Mouse (Mus musculus) limb, embryonic 14.5 days (tissue): ENCODE results near the gene Gabbr2. TPM values are rescaled to one million over a fixed set of nuclear protein-coding genes. Genes with fewer than 3 reads are reported as not detected.

ENCODE experiments used
- ATAC-seq: fragments of 200-750 bp; cut with Nextera tagmentation; 2 replicates; pipeline ENCODE4 v1.8.0; 2017; ENCODE audit warnings: low read depth, moderate number of reproducible peaks, moderate TSS enrichment; ENCODE audit not compliant: low FRiP score
- DNase-seq: peaks from one replicate; pipeline ENCODE4 v3.0.0-alpha.2; 2015; ENCODE audit warnings: low spot score
- H3K27ac ChIP-seq: fragments of 300-500 bp; sonication (generic); replicated peaks from 2 replicates; pipeline ENCODE4 v1.5.1; 2014; ENCODE audit warnings: low read depth, mild to moderate bottlenecking, low read length, moderate library complexity, mixed read lengths
- H3K27me3 ChIP-seq: fragments of 300-500 bp; sonication (generic); 2 replicates; pipeline ENCODE4 v1.6.1; 2014; ENCODE audit warnings: low read length, mixed read lengths; ENCODE audit not compliant: control insufficient read depth, insufficient read depth
- H3K36me3 ChIP-seq: fragments of 300-500 bp; sonication (generic); 2 replicates; pipeline ENCODE4 v1.6.1; 2014; ENCODE audit warnings: mild to moderate bottlenecking, low read length, moderate library complexity, mixed read lengths; ENCODE audit not compliant: control insufficient read depth, insufficient read depth
- H3K4me1 ChIP-seq: fragments of 300-500 bp; sonication (generic); 2 replicates; pipeline ENCODE4 v1.6.1; 2014; ENCODE audit warnings: antibody characterized with exemption, low read length, mixed read lengths; ENCODE audit not compliant: control insufficient read depth, insufficient read depth
- H3K4me2 ChIP-seq: fragments of 300-500 bp; sonication (generic); replicated peaks from 2 replicates; pipeline ENCODE4 v1.6.1; 2014; ENCODE audit warnings: low read depth, mild to moderate bottlenecking, low read length, moderate library complexity; ENCODE audit not compliant: severe bottlenecking
- H3K4me3 ChIP-seq: fragments of 300-500 bp; sonication (generic); replicated peaks from 2 replicates; pipeline ENCODE4 v1.5.1; 2014; ENCODE audit warnings: low read length
- H3K9ac ChIP-seq: fragments of 300-500 bp; sonication (generic); 2 replicates; pipeline ENCODE4 v1.6.1; 2014; ENCODE audit warnings: mild to moderate bottlenecking, low read depth, low read length, moderate library complexity; ENCODE audit not compliant: severe bottlenecking
- H3K9me3 ChIP-seq: fragments of 300-500 bp; sonication (generic); 2 replicates; pipeline ENCODE4 v1.6.1; 2016; ENCODE audit warnings: low read length; ENCODE audit not compliant: control insufficient read depth
- POLR2A ChIP-seq: fragments of 200-500 bp; IDR thresholded peaks from 2 replicates; pipeline ENCODE4 v1.8.0; 2012; ENCODE audit warnings: inconsistent platforms, mild to moderate bottlenecking, moderate library complexity, borderline replicate concordance; ENCODE audit not compliant: insufficient read depth, insufficient read length; ENCODE audit errors: extremely low read depth
- WGBS: fragments of 180-500 bp; shearing (Covaris S2); extraction: QIAGEN DNeasy Blood & Tissue Kit; methylation state at CpG from one replicate; pipeline ENCODE4 v1.1.7; 2014; 5-methylcytosine and 5-hydroxymethylcytosine counted together
- polyA plus RNA-seq, 2 experiments: library from polyadenylated mRNA; depleted of rRNA in 1 of 2; stranded (reverse) in 1 of 2; unstranded in 1 of 2; fragments of >200 nt; fragmentation: Nextera tagmentation in 1 of 2; extraction: Ambion mirVana in 1 of 2; gene quantifications; 2 replicates each; pipeline versions ENCODE4 v1.2.1 to v1.2.3; 2012 to 2014

Gene Gabbr2
- polyA plus RNA-seq, 2 experiments, result 0.15 to 0.30 TPM

DNA sequence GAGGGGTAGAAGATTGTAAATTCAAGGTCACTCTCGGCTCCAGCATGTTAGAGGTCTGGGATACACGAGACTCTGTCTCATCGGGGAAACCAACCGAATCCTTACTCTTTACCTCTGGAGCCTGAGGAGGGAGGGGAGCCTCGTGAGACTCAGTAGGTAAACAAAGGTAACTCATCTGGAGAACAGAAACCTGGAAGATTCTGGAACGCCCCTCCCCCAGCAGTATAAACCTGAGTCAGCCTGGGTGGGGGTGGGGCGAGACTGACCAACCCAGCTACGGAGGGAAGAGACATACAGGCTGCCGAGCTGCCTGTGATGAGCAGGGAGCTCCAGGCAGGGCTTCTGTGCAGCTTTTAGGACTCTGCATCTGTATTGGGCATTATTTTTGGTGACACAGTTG is 362.8 kb downstream of the Gabbr2 start:
- H3K9me3 ChIP-seq, result no peaks in the 10 kb centered on the region
- no peak for ATAC-seq
- H3K27ac ChIP-seq, result no peak overlapping the region
- WGBS, result 25% methylated on average over 9 of the region's 9 CpGs
- H3K9ac ChIP-seq, result no peak overlapping the region
- no peak for TF ChIP-seq POLR2A
- H3K27me3 ChIP-seq, result no peaks in the 10 kb centered on the region
- no peak overlapping the region for H3K4me3 ChIP-seq
- H3K4me1 ChIP-seq, result peaks cover 8% of the 10 kb centered on the region
- H3K4me2 ChIP-seq, result 0 out of 2 replicates have a peak overlapping the region, but pooled peaks have one; percentile 13
- DNase-seq, result no peak
- H3K36me3 ChIP-seq, result no peaks in the 10 kb centered on the region

DNA sequence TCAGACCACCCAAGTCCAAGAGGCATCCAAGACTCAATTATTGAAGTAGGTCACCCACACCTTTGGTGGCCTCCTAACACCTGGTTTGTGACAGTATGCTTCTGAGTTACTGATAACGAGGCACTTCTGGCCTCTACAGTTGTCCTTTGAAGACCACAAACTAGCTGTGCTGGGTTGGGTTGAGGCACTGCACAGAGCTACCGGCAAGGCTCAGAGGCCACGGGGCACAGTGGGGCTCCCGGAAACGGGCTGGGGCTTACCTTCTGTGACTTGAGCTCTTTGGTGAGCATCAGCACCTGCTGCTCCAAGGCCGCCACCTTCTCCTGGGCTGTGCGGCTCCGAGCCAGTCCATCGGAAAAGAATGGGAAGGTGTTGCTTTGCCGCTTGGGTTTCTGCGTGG is 363.6 kb downstream of the Gabbr2 start:
- Histone ChIP-seq H3K27ac (no peak overlapping the region), H3K4me3 (no peak overlapping the region), H3K9ac (no peak overlapping the region), H3K27me3 (no peaks in the 10 kb centered on the region), H3K9me3 (no peaks in the 10 kb centered on the region), H3K36me3 (no peaks in the 10 kb centered on the region), H3K4me1 (peaks cover 8% of the 10 kb centered on the region), H3K4me2 (no peak overlapping the region)
- no peak for TF ChIP-seq POLR2A
- WGBS, result 76% methylated on average over 11 of the region's 11 CpGs
- ATAC-seq (no peak), DNase-seq (no peak)

DNA sequence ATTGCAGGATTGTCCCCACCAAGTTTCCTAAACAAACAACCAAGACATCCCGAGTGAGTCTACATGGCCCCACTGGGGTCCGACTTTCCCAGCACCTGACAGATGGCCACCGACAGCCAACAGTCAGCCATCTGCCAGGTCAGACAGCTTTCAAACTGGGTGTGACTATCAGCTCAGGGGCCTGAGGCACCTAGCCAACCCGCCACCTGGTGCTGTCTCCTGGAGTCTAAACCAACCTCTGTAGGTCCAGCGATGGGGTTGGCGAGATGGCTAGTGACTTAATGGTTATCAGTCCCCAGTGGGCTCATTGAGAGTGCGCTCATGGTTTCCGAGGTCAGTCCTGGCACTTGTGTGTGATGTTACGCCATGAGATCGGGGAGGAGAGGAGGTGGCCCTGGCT is 366.6 kb downstream of the Gabbr2 start:
- DNase-seq (no peak), ATAC-seq (no peak)
- 81% methylated on average over 10 of the region's 10 CpGs for WGBS
- TF ChIP-seq POLR2A, result no peak
- no peaks in the 10 kb centered on the region for H3K36me3 ChIP-seq
- H3K4me3 ChIP-seq, result no peak overlapping the region
- no peak overlapping the region for H3K27ac ChIP-seq
- 0 out of 2 replicates have a peak, but pooled peaks cover 7% of the 10 kb centered on the region for H3K27me3 ChIP-seq
- no peak overlapping the region for H3K9ac ChIP-seq
- peaks cover 8% of the 10 kb centered on the region for H3K4me1 ChIP-seq
- H3K4me2 ChIP-seq, result no peak overlapping the region
- no peaks in the 10 kb centered on the region for H3K9me3 ChIP-seq

DNA sequence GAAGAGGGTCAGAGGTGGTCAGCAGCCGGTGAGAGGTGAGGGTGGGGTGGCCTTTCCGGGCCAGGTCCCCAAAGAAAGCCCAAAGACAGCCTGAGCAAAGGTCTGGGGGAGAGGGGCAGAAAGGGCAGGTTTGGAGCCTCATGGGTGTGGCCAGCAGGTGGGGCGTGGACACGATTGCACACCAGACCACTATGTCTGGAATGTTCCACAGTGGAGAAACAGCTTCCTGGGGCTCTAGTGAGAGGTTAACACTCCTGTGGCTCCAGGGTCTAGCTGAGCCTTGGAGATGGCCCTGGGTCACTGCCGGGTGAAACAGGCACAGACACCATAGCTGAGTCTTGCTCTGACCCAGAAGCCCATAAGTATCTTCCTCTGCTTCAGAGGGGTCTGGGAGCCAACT is 368.7 kb downstream of the Gabbr2 start:
- Histone ChIP-seq H3K9ac (no peak overlapping the region), H3K4me2 (no peak overlapping the region), H3K36me3 (no peaks in the 10 kb centered on the region), H3K4me3 (no peak overlapping the region), H3K27ac (no peak overlapping the region), H3K4me1 (no peaks in the 10 kb centered on the region), H3K27me3 (0 out of 2 replicates have a peak, but pooled peaks cover 10% of the 10 kb centered on the region), H3K9me3 (no peaks in the 10 kb centered on the region)
- ATAC-seq, result no peak
- no peak for DNase-seq
- WGBS, result 81% methylated on average over 5 of the region's 5 CpGs
- TF ChIP-seq POLR2A, result no peak

DNA sequence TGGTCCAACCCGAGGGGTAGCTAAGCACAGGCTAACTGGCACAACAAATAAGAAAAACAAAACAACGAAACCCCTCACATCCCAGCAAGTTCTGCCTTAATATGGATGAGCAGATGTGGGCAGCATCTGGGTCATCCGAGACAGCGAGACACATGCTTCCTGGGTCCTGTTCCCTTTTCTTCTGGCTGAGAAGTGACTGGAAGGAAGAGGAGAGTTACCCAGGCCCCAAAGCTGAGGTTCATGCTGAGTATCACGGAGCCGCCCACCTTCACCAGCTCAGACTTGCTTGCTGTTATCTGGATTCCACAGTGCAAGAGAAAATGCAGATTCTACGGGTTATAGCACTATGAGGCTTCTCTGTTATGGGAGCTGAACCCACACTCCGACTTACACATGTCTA is 370.7 kb downstream of the Gabbr2 start:
- H3K27me3 ChIP-seq, result 0 out of 2 replicates have a peak, but pooled peaks cover 10% of the 10 kb centered on the region
- H3K27ac ChIP-seq, result no peak overlapping the region
- TF ChIP-seq POLR2A, result no peak
- no peak overlapping the region for H3K4me3 ChIP-seq
- H3K9ac ChIP-seq, result no peak overlapping the region
- ATAC-seq (no peak), DNase-seq (no peak)
- no peaks in the 10 kb centered on the region for H3K9me3 ChIP-seq
- H3K36me3 ChIP-seq, result no peaks in the 10 kb centered on the region
- no peaks in the 10 kb centered on the region for H3K4me1 ChIP-seq
- H3K4me2 ChIP-seq, result no peak overlapping the region
- WGBS, result 74% methylated on average over 8 of the region's 8 CpGs

DNA sequence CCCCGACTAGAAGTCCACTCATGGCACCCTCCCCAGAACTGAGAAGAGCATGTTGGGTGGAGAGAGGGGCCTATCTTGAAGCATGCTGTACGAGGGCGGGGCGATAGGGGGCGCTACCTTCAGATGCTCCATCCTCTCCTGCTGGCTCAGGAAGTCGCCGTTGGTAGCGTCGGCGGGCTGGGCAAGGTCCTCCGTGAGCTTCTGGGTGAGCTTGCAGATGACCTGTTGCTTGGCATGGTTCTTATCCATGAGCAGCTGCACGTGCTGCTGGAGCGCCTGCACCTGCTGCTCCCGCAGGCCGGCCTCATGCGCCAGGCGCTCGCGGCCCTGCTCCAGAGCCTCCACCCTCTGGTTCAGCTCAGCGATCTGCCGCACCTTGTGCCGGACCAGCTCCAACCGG is 371.3 kb downstream of the Gabbr2 start:
- DNase-seq (no peak), ATAC-seq (no peak)
- 16% methylated on average over 16 of the region's 23 CpGs for WGBS
- H3K4me2 ChIP-seq, result no peak overlapping the region
- no peaks in the 10 kb centered on the region for H3K4me1 ChIP-seq
- no peaks in the 10 kb centered on the region for H3K9me3 ChIP-seq
- H3K9ac ChIP-seq, result no peak overlapping the region
- no peak for TF ChIP-seq POLR2A
- 0 out of 2 replicates have a peak, but pooled peaks cover 10% of the 10 kb centered on the region for H3K27me3 ChIP-seq
- no peak overlapping the region for H3K4me3 ChIP-seq
- H3K36me3 ChIP-seq, result no peaks in the 10 kb centered on the region
- no peak overlapping the region for H3K27ac ChIP-seq
